Mouse (Mus musculus) activated CD4-positive, CD25-positive, alpha-beta regulatory T cell, adult 4 months (primary cell): ENCODE data around the gene Gdpgp1. TPM values are rescaled to one million over a fixed set of nuclear protein-coding genes. Genes with fewer than 3 reads are reported as not detected.

Experiments
- ATAC-seq: one replicate; pipeline ENCODE4 v1.8.0; 2017
- polyA plus RNA-seq, 2 experiments: library from polyadenylated mRNA; unstranded; fragments of 100-300 nt; shearing (Covaris generic); gene quantifications; one replicate each; pipeline ENCODE4 v1.2.1; 2017

Gdpgp1 gene
- polyA plus RNA-seq, 2 experiments from 2014 or later = 5.5 to 9.4 TPM

DNA sequence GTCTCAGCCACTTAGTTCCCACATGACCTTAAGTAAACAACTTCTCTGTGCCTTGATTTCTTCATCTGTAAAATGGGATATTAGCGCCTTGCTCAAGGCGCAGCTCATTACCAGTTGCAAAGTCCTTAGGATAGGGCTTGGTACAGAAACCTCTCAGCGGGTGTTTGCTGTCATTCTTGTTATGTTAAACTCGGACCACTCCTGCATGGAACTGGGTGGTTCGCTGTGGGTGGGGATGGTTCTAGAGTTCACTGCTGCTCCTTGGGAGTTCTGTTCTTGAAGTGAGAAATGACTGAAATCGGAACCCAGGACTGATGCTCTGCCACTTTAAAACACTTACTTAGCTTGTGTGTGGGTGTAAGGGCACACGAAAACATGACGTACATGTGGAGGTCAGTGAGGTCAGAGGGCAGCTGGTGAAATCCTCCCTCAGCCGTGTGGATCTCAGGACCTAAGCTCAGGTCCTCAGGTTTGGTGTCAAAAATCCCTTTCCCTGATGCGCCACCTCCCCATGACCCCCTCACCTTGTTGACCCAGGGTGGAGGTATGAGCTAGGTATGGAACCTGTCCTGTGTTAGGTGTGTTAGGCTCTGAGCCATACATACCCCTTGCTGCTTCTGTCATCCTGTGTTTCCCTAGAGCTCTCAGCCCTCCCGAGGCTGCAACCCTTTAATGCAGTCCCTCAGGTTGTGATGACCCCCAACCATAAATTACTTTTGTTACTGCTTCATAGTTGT, 32.6 kb upstream of the Gdpgp1 start:
- no peak for ATAC-seq

DNA sequence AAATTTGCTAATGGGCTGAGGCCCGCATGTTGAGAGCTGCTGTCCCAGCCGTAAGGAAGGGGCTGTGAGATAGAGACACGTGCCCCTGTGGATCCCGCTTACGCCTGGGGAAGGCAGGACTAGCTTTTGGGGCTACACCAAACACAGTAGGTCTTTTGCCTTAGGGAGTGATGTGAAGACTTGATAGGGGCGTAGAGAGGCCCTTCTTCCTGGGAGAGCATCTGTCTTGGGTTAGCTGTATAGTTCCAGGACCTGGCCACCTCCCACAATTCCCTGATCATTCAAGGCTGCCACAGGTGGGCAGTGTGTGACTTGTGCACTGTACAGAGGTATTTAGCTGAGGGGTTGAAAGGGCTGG, 32.1 kb upstream of the Gdpgp1 start:
- no peak for ATAC-seq

GRCm38 (mm10) chr7:80200963-80201539, 31.6 kb upstream of the Gdpgp1 start:
- no peak for ATAC-seq

GRCm38 (mm10) chr7:80201888-80202540, 30.7 kb upstream of the Gdpgp1 start:
- ATAC-seq = no peak

DNA sequence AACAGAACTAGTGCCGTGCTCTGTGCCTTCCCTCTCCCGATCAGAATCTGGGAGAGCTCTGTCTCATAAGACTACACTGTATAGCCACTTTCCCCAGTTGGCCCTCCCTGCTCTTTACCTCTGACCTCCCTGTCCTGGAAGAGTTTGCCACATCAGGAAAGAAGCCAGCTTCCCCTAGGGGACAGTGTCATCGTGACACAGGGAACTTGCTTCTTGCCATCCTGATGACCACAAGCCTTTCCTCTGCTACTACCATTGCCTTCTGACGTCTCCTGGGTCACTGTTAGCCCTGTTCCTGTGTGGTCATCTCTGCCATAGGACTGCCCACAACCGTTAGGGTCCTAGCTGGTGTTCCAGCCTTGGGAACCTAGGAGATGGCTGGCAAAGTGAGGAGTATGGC, 29.7 kb upstream of the Gdpgp1 start:
- ATAC-seq = no peak

- no peak for ATAC-seq
Observed at GRCm38 (mm10) chr7:80203638-80204096, 29.0 kb upstream of the Gdpgp1 start.

- ATAC-seq = peak; percentile 79
Observed at GRCm38 (mm10) chr7:80204362-80204761, 28.3 kb upstream of the Gdpgp1 start.

DNA sequence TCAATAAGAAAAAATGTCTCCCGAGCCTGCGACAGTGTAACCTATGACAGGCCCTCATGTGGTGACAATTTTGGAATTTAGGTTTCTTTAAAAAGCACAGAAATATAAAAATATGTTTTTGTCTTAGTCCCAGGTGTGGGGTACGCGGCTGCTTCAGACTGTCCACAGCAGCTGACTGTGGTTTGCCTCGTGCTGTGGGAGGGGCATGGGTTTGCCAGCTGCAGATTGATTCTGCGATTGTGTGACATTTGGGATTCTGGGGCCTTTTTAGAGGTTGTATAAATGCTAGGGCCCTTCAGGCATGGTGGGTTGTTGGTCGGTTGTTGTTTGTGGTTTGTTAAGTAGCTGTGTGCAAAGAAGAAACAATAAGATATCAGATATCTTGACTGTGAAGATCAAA, 27.7 kb upstream of the Gdpgp1 start:
- no peak for ATAC-seq

DNA sequence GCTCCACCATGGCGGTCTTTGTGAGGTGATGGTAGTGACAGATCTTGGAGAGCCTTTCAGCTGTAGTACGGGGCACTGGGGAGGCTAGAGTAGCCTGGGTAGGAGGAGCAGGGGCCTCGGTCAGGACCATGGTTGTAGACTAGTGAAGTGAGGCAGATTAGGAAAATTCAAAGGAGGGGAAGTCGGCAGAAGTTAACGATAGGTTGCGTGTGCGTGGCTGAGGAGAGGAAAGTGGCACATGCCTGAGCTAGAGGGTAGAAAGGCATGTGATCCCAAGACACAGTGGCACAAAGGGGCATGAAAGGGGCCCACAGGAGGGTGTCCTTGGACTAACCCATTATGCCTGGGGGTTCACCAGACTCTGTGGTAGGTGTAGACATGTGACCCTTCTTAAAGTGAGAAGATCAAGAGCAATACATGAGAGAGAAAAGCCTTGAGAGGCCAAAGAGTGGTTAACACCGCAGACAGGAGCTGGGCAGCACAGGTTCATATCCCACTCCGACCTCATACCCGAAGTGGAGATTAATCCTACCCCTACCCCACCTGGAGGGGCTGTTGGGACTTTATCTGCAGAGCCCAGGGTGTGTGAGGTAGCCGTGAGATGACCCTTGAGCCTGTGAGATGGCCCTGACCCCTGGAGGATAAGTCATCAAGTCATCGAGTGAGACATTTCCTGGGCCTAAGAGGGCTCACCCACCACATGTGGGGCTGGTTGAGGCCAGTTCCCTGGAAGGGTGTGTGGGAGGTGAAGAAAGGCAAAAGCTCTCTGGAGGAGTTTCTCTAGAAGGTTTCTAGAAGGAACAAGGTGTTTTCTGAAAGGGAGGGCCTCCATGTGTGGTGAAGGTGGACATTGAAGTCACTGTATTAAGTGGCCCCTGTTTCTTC, 26.7 kb upstream of the Gdpgp1 start:
- ATAC-seq = no peak

- no peak for ATAC-seq
Observed at GRCm38 (mm10) chr7:80207314-80207731, 25.3 kb upstream of the Gdpgp1 start.

DNA sequence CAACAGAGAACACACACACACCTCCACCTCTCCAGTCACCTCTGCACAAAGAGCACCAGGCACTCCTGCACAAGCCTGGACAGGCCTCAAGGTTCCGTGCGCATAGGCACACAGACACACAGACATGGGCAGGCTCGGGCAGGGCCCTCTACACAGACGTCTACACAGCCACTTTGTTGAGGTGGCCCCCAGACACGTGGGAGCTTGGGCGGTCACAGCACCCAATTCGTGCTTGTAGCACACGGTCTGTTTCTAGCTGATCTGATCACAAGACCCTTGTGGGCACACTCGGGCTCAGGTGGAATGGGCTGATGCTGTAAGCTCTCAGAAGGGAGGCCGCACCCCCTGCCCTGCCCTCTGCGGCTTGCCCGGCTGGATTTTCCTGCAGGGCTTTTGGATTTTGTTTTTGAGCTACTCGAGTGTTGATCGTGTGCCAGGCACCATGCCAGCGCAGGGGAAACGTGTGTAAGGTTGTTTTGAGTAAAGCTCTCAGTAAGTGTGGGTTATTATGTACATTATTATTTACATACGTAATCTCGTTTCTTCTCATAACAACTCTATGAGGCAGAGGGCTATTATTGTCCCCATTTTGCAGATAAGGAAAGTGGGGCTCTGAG, 24.5 kb upstream of the Gdpgp1 start:
- ATAC-seq = no peak

GRCm38 (mm10) chr7:80208738-80209430, 23.8 kb upstream of the Gdpgp1 start:
- no peak for ATAC-seq

DNA sequence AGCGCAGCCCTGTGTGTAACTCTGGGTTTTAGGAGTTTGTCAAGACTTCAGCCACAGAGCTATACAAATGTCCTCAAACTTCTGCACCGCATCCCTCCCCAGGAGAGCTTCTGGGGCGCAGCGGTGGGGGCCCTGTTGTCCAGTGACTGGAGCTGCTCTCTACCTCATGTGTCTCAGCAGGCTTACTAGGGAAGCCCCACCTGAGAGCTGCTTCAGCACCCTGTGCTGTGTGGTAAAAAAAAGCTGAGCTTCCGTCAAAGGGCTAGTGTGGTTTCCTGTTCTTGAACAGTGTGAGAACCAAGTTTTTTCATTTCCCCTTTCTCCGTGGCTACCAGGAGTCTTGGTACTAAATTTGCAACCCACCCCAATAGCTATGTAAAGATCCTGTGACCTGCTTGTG, 23.0 kb upstream of the Gdpgp1 start:
- peak; percentile 91 for ATAC-seq

GRCm38 (mm10) chr7:80210982-80211381, 21.7 kb upstream of the Gdpgp1 start:
- ATAC-seq = no peak

GRCm38 (mm10) chr7:80213604-80214003, 19.1 kb upstream of the Gdpgp1 start:
- no peak for ATAC-seq

DNA sequence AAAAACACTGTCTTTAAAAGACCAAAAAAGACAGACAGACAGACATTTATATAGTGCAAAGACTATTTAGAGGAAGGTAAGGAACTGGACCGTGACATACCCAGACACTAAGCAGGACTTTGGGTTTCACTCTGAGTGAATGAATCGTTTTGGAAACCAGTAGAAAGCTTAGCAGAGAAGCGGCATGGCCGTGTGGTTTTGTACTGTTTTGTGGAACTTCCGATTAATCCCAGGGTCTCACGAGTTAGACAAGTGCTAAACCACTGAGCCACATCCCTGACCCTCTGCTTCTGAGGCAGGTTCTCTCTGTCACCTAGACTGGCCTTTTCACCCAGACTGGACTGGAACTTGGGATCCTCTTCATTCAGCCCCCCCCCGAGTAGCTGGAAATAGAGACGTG, 18.2 kb upstream of the Gdpgp1 start:
- no peak for ATAC-seq

DNA sequence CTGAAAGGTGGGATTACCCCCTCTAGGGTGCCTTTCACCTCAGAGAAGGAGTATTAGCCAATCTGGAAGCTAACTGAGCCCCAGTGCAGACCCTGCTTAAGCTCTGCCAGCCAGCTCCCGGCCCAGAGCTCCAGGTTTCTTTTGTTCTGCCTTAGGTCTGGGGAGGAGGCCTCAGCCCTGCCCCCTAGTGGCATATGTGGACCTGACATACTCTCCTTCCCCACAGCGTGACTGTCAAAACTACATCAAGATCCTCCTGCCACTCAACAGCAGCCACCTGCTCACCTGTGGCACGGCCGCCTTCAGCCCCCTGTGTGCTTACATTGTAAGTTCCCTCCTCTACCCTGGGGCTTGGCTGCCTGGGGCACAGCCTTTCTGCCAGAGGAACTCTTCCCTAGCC, 17.3 kb upstream of the Gdpgp1 start:
- peak; percentile 73 for ATAC-seq

GRCm38 (mm10) chr7:80216566-80216965, 16.1 kb upstream of the Gdpgp1 start:
- no peak for ATAC-seq

GRCm38 (mm10) chr7:80218666-80219065, 14.0 kb upstream of the Gdpgp1 start:
- no peak for ATAC-seq

- ATAC-seq = no peak
Observed at GRCm38 (mm10) chr7:80220237-80220797, 12.3 kb upstream of the Gdpgp1 start.

DNA sequence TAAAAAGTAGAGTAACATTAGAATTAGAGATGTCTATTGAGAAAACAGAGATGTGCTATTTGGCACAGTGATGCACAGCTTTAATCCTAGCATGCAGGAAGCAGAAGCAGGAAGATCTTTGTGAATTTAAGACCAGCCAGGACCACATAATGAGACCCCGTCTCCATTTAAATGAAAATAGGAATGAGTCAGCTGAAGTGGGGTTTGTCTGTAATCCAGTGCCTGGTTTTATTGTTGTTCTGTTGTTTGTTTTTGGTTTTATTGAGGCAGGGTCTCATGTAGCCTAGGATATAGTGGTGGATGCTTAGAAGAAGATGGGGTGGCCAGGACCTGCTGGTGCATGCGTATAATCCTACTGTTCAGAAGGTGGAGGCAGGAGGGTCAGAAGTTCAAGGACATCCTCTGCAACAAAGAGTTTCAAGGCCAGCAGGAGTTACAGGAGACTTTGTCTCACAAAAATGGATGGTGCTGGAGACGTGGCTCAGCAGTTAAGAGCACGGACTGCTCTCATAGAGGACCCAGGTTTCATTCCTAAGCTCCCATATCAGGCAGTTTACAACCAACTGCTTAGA, 11.4 kb upstream of the Gdpgp1 start:
- ATAC-seq = no peak
